Mouse (Mus musculus) lung, postnatal 0 days (tissue): ENCODE measurements around the gene Dnmbp. TPM values are rescaled to one million over a fixed set of nuclear protein-coding genes. Genes with fewer than 3 reads are reported as not detected.

Experiments
- ATAC-seq: fragments of 200-750 bp; cut with Nextera tagmentation; 2 replicates; pipeline ENCODE4 v1.8.0; 2017; ENCODE audit warnings: moderate library complexity
- DNase-seq: peaks from one replicate; pipeline ENCODE4 v3.0.0-alpha.2; 2016; ENCODE audit warnings: low spot score
- H3K27ac ChIP-seq: fragments of 300-500 bp; sonication (generic); 2 replicates; pipeline ENCODE4 v1.5.1; 2014; ENCODE audit warnings: antibody characterized with exemption, mild to moderate bottlenecking, low read length, mixed read lengths
- H3K27me3 ChIP-seq: fragments of 300-500 bp; sonication (generic); replicated peaks from 2 replicates; pipeline ENCODE4 v1.6.1; 2014; ENCODE audit warnings: low read length, mixed read lengths; ENCODE audit not compliant: insufficient read depth
- H3K36me3 ChIP-seq: fragments of 300-500 bp; sonication (generic); 2 replicates; pipeline ENCODE4 v1.6.1; 2014; ENCODE audit warnings: low read length, mixed read lengths; ENCODE audit not compliant: insufficient read depth
- H3K4me1 ChIP-seq: fragments of 300-500 bp; sonication (generic); 2 replicates; pipeline ENCODE4 v1.6.1; 2014; ENCODE audit warnings: antibody characterized with exemption, low read depth, low read length, mixed read lengths; ENCODE audit not compliant: insufficient read depth
- H3K4me2 ChIP-seq: fragments of 300-500 bp; sonication (generic); replicated peaks from 2 replicates; pipeline ENCODE4 v1.6.1; 2014; ENCODE audit warnings: low read depth, mild to moderate bottlenecking, low read length, moderate library complexity, mixed read lengths
- H3K4me3 ChIP-seq: fragments of 300-500 bp; sonication (generic); 2 replicates; pipeline ENCODE4 v1.5.1; 2014; ENCODE audit warnings: low read depth, low read length
- H3K9ac ChIP-seq: fragments of 300-500 bp; sonication (generic); replicated peaks from 2 replicates; pipeline ENCODE4 v1.6.1; 2014; ENCODE audit warnings: low read depth, mild to moderate bottlenecking
- H3K9me3 ChIP-seq: fragments of 300-500 bp; sonication (generic); 2 replicates; pipeline ENCODE4 v1.6.1; 2016; ENCODE audit warnings: low read length, mixed read lengths
- CTCF ChIP-seq: IDR thresholded peaks from 2 replicates; pipeline ENCODE4 v1.5.1; 2016; ENCODE audit warnings: antibody characterized with exemption, mild to moderate bottlenecking
- EP300 ChIP-seq: IDR thresholded peaks from 2 replicates; pipeline ENCODE4 v1.6.1; 2016; ENCODE audit warnings: antibody characterized with exemption, mild to moderate bottlenecking, control low read depth
- WGBS: fragments of 180-500 bp; shearing (Covaris S2); extraction: QIAGEN DNeasy Blood & Tissue Kit; methylation state at CpG from one replicate; pipeline ENCODE4 v1.1.7; 2014; 5-methylcytosine and 5-hydroxymethylcytosine counted together
- polyA plus RNA-seq: library from polyadenylated mRNA; unstranded; fragments of >200 nt; fragmentation: Nextera tagmentation; extraction: Ambion mirVana; gene quantifications from 2 replicates; pipeline ENCODE4 v1.2.1, GENCODE M21; 2015

The Dnmbp gene
- polyA plus RNA-seq, 1 experiment from 2014 or later = 10.0 TPM

DNA sequence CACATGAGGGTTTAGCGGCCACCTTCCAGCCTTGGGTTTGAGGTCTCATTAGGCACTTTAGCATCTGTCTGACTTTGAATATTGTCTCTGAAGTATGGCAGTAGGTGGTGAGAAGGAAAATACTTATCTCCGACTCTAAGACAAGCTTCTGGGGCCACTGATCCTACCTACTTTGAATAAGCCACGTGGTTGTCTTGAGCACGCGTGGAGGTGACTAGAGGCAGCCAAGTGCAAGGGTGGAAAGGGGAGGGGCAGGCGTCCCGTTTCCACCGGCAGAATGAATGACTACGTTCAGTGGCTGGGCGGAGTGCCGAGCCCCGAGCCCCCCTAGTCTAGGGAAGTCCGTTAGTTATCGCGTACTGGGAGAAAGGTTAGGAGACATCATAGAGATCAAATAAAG is 92.9 kb downstream of the Dnmbp start:
- H3K9ac ChIP-seq = no peak overlapping the region
- no peaks in the 10 kb centered on the region for H3K4me1 ChIP-seq
- WGBS = 66% methylated on average over 15 of the region's 15 CpGs
- no peak for DNase-seq
- H3K36me3 ChIP-seq = peaks cover 32% of the 10 kb centered on the region
- TF ChIP-seq EP300 = no peak
- no peak for TF ChIP-seq CTCF
- H3K4me3 ChIP-seq = no peak overlapping the region
- no peaks in the 10 kb centered on the region for H3K9me3 ChIP-seq
- no peaks in the 10 kb centered on the region for H3K27me3 ChIP-seq
- ATAC-seq = no peak
- H3K4me2 ChIP-seq = no peak overlapping the region
- no peak overlapping the region for H3K27ac ChIP-seq

GRCm38 (mm10) chr19:43845331-43845908 is 94.6 kb downstream of the Dnmbp start:
- Histone ChIP-seq H3K36me3 (peaks cover 28% of the 10 kb centered on the region), H3K4me1 (no peaks in the 10 kb centered on the region), H3K9ac (no peak overlapping the region), H3K27ac (no peak overlapping the region), H3K4me2 (no peak overlapping the region), H3K9me3 (no peaks in the 10 kb centered on the region), H3K4me3 (no peak overlapping the region), H3K27me3 (no peaks in the 10 kb centered on the region)
- TF ChIP-seq EP300 (no peak), CTCF (no peak)
- ATAC-seq (no peak), DNase-seq (no peak)
- WGBS = 50% methylated on average over 7 of the region's 7 CpGs

GRCm38 (mm10) chr19:43843184-43843583 is 96.8 kb downstream of the Dnmbp start:
- no peak overlapping the region for H3K9ac ChIP-seq
- no peaks in the 10 kb centered on the region for H3K27me3 ChIP-seq
- H3K9me3 ChIP-seq = no peaks in the 10 kb centered on the region
- ATAC-seq (no peak), DNase-seq (no peak)
- H3K4me1 ChIP-seq = no peaks in the 10 kb centered on the region
- TF ChIP-seq EP300 (no peak), CTCF (no peak)
- H3K4me3 ChIP-seq = no peak overlapping the region
- 81% methylated on average over 9 of the region's 9 CpGs for WGBS
- peaks cover 15% of the 10 kb centered on the region; the same call in 1 of the 2 replicates for H3K36me3 ChIP-seq
- H3K27ac ChIP-seq = no peak overlapping the region
- H3K4me2 ChIP-seq = no peak overlapping the region

DNA sequence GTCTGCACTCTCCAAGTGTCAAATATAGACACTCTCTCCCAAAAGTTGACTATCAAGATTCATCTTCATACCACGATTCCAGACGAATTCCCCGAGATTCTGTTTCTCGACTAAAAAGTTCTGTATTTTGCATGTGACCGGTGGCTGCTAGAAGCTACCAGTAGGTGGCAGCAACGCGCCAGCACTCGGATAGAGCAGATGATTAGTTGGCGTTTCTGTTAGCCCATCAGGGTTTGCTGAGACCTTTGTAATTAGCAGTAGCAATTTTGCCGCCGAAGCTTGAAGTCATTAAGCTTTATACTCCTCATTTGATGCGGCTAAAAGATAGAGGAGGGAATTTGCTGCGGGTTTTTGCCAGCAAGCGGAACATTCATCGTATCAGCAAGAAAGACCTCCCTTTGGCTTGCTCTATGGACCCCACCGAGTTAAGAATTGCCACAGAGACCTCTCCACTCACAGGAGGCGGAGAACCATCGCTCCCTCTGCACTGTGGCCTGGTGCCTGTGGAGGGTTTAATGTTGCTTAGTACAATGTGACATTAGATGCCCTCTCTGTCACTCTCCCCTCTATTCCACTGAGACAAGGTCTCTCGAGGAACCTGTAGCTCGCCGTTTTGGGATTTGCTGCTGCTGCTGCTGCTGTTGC is 107.4 kb downstream of the Dnmbp start:
- no peaks in the 10 kb centered on the region for H3K9me3 ChIP-seq
- no peak overlapping the region for H3K4me2 ChIP-seq
- no peak overlapping the region for H3K27ac ChIP-seq
- TF ChIP-seq CTCF (peak; percentile 96), EP300 (no peak)
- no peaks in the 10 kb centered on the region for H3K4me1 ChIP-seq
- ATAC-seq (no peak), DNase-seq (peak; percentile 73)
- H3K27me3 ChIP-seq = no peaks in the 10 kb centered on the region
- WGBS = 27% methylated on average over 21 of the region's 21 CpGs
- H3K4me3 ChIP-seq = no peak overlapping the region
- no peak overlapping the region for H3K9ac ChIP-seq
- no peaks in the 10 kb centered on the region for H3K36me3 ChIP-seq

DNA sequence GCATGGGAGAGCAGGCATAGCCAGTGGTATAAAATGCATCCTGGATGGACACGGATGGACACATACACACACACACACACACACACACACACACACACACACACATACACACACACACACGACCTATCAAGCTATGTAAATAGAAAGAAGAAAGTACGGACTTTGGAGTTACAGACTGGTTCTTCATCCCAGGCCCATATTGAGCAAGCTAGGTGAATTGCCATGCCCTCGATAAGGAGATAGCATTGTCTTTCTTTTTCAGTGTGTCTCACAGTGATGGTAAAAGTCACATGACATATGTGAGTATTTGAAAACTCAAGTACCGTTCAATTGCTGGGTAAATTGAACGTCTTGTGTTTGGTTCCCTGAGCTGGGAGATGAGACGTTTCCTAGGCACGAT is 113.1 kb downstream of the Dnmbp start:
- TF ChIP-seq EP300 (no peak), CTCF (no peak)
- ATAC-seq = no peak
- 46% methylated on average over 8 of the region's 8 CpGs for WGBS

DNA sequence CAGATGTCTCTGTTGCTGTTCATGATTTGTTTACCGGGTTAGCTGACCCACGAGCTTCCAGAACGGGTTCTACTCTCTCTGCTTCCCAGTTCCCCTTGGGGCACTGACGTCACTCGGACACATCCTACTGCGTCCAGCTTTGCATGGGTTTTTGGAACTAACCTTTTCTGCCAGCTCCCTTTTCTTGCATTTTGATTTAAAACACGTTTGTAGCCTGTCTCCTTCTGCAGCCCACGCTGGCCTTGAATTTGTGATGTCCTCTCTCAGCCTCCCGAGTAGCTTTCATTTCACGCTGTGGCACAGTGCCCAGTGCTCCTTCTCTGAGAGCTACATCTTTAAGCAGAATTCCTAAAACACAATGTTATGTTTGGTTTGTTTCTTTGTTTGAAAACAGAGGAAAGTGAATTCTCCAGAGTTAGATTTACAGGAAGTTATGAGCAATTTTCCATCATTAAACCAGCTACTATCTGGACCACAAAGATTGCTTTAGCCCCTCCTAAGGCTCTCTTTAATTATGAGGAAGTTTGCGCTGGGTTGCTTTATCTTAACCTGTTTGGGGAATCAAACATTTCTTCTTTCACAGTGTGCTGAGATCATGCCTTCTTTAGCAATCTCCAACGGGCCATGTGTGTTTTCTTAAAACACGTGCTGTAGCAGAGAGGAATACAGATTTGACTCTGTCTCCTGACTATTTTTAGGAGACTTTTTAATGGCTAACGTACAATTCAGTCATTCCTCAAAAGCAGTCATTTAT is 124.2 kb downstream of the Dnmbp start:
- H3K36me3 ChIP-seq = no peaks in the 10 kb centered on the region
- TF ChIP-seq EP300 = no peak
- TF ChIP-seq CTCF = no peak
- no peaks in the 10 kb centered on the region for H3K4me1 ChIP-seq
- H3K27me3 ChIP-seq = no peaks in the 10 kb centered on the region
- no peak overlapping the region for H3K9ac ChIP-seq
- H3K4me3 ChIP-seq = peak overlapping the region; percentile 2; the same call in 1 of the 2 replicates
- H3K27ac ChIP-seq = no peak overlapping the region
- ATAC-seq (no peak), DNase-seq (no peak)
- 44% methylated on average over 14 of the region's 14 CpGs for WGBS
- no peaks in the 10 kb centered on the region for H3K9me3 ChIP-seq
- peak overlapping the region; percentile 25; the same call in 1 of the 2 replicates for H3K4me2 ChIP-seq

More for the DNA sequence above, 113.1 kb downstream of the Dnmbp start:
- H3K36me3 ChIP-seq = no peaks in the 10 kb centered on the region
- no peak overlapping the region for H3K27ac ChIP-seq
- H3K9me3 ChIP-seq = no peaks in the 10 kb centered on the region
- H3K4me1 ChIP-seq = no peaks in the 10 kb centered on the region
- H3K4me3 ChIP-seq = no peak overlapping the region
- H3K4me2 ChIP-seq = no peak overlapping the region
- H3K9ac ChIP-seq = no peak overlapping the region
- no peaks in the 10 kb centered on the region for H3K27me3 ChIP-seq
- DNase-seq = no peak
